Mouse (Mus musculus) embryonic fibroblast, embryonic 13.5 days (primary cell): Measurements from ENCODE around the gene Oxct2b.

Experiments used
- CTCF ChIP-seq: IDR thresholded peaks from 2 replicates; pipeline ENCODE4 v1.5.1; 2011; ENCODE audit warnings: mild to moderate bottlenecking, control low read depth, low read length, moderate library complexity, borderline replicate concordance; ENCODE audit not compliant: insufficient read depth
- POLR2A ChIP-seq: IDR thresholded peaks from 2 replicates; pipeline ENCODE4 v1.6.1; 2011; ENCODE audit warnings: low read depth, mild to moderate bottlenecking, control low read depth, low read length, moderate library complexity

DNA sequence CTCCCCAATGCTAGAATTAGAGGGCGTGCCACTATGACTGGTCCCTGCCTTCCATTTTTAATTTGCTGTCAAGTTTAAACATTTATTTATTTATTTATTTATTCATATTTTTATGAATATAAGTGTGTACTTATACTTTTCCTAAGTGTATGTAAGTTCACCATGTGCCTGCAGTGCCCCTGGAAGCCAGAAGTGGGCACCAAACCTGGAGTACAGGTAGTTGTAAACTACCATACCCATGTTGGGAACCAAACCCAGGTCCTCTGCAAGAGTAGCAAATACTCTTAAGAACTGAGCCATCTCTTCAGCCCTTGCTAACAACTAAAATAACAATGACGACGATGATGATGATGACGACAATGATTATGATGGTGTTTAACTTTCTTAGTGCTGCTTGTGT is 35.9 kb downstream of the Oxct2b start:
- TF ChIP-seq CTCF (0 out of 2 replicates have a peak, but pooled peaks have one; percentile 1), POLR2A (no peak)
